Comparison of ENCODE assay signal across 24 mouse cellular contexts in genomic region chr7:43547666-43548065, GRCm38 (mm10). TPM values are rescaled to one million over a fixed set of nuclear protein-coding genes. Genes with fewer than 3 reads are reported as not detected.
DNase-seq lines count a peak whose midpoint lies in the region; ATAC-seq and TF ChIP-seq lines count a peak whose summit lies in the region.
"Had no signal": no experiment of that assay in that cellular context is flagged by ENCODE, and none has a peak within 500 bp of the region (broad histone marks: within the 10 kb centered on the region; RNA-seq: fewer than 3 reads in every experiment).

No protein-coding gene starts in this region.

- H3K4me3 ChIP-seq in forebrain, postnatal 0 days (ENCODE audit: low read depth, low read length): no peak overlapping the region
- H3K4me3 ChIP-seq in forebrain, embryonic 10.5 days: no peak overlapping the region
- H3K4me3 ChIP-seq in midbrain, embryonic 15.5 days: no peak overlapping the region
- H3K4me3 ChIP-seq: erythroblast, embryonic 14.5 days; liver, embryonic 12.5 days; midbrain, embryonic 12.5 days had no signal

- 48% methylated on average over 5 of the region's 5 CpGs for WGBS in forebrain, postnatal 0 days
- WGBS in forebrain, embryonic 10.5 days: 43% methylated on average over 5 of the region's 5 CpGs
- WGBS in midbrain, embryonic 15.5 days: 48% methylated on average over 5 of the region's 5 CpGs

- TF ChIP-seq POLR2A in brain, embryonic 14.5 days (IDR thresholded peaks at IDR 0.05; ENCODE audit: borderline replicate concordance, extremely low read depth, insufficient read depth, insufficient read length, poor library complexity, severe bottlenecking): no peak

- H3K4me2 ChIP-seq in forebrain, postnatal 0 days (ENCODE audit: low read depth): no peak overlapping the region
- H3K4me2 ChIP-seq in midbrain, embryonic 15.5 days: no peak overlapping the region
- H3K4me2 ChIP-seq: liver, embryonic 12.5 days; lung, embryonic 14.5 days; midbrain, embryonic 12.5 days had no signal

- no peaks in the 10 kb centered on the region for H3K4me1 ChIP-seq in forebrain, postnatal 0 days (ENCODE audit: insufficient read depth)
- no peaks in the 10 kb centered on the region for H3K4me1 ChIP-seq in forebrain, embryonic 10.5 days
- H3K4me1 ChIP-seq in midbrain, embryonic 15.5 days: no peaks in the 10 kb centered on the region
- H3K4me1 ChIP-seq: liver, embryonic 12.5 days; midbrain, embryonic 12.5 days had no signal

- H3K36me3 ChIP-seq in forebrain, postnatal 0 days (ENCODE audit: insufficient read depth): no peaks in the 10 kb centered on the region
- H3K36me3 ChIP-seq in forebrain, embryonic 10.5 days (replicated peaks): no peaks in the 10 kb centered on the region
- H3K36me3 ChIP-seq in midbrain, embryonic 15.5 days (replicated peaks): no peaks in the 10 kb centered on the region
- H3K36me3 ChIP-seq: liver, embryonic 12.5 days; midbrain, embryonic 12.5 days had no signal

- no peaks in the 10 kb centered on the region for H3K27me3 ChIP-seq in forebrain, postnatal 0 days (ENCODE audit: insufficient read depth, low read length)
- no peaks in the 10 kb centered on the region for H3K27me3 ChIP-seq in forebrain, embryonic 10.5 days (ENCODE audit: poor library complexity, severe bottlenecking)
- H3K27me3 ChIP-seq in midbrain, embryonic 15.5 days (replicated peaks): no peaks in the 10 kb centered on the region
- H3K27me3 ChIP-seq: liver, embryonic 12.5 days; midbrain, embryonic 12.5 days had no signal

- ATAC-seq in forebrain, postnatal 0 days: no peak
- no peak for ATAC-seq in midbrain, embryonic 15.5 days (replicated peaks)
- ATAC-seq: activated CD4-positive, CD25-positive, alpha-beta regulatory T cell, adult 4 months; liver, embryonic 12.5 days had no signal

- no peaks in the 10 kb centered on the region for H3K9me3 ChIP-seq in forebrain, postnatal 0 days (ENCODE audit: low read length)
- no peaks in the 10 kb centered on the region for H3K9me3 ChIP-seq in forebrain, embryonic 10.5 days
- no peaks in the 10 kb centered on the region for H3K9me3 ChIP-seq in midbrain, embryonic 15.5 days
- H3K9me3 ChIP-seq: liver, embryonic 12.5 days; midbrain, embryonic 12.5 days had no signal

- H3K27ac ChIP-seq in forebrain, postnatal 0 days (ENCODE audit: low read depth, low read length): no peak overlapping the region
- H3K27ac ChIP-seq in forebrain, embryonic 10.5 days: no peak overlapping the region
- no peak overlapping the region for H3K27ac ChIP-seq in midbrain, embryonic 15.5 days
- H3K27ac ChIP-seq: liver, embryonic 12.5 days; midbrain, embryonic 12.5 days had no signal

- no peak overlapping the region for H3K9ac ChIP-seq in forebrain, postnatal 0 days
- H3K9ac ChIP-seq in midbrain, embryonic 15.5 days: no peak overlapping the region
- H3K9ac ChIP-seq: liver, embryonic 12.5 days; lung, embryonic 14.5 days; midbrain, embryonic 12.5 days had no signal

- TF ChIP-seq CTCF in forebrain, postnatal 0 days (IDR thresholded peaks at IDR 0.05; ENCODE audit: low read depth): no peak
- no peak for TF ChIP-seq CTCF in brain, embryonic 14.5 days (IDR thresholded peaks at IDR 0.05; ENCODE audit: borderline replicate concordance, extremely low read depth, insufficient read depth, insufficient read length)

- peak; percentile 26 for DNase-seq in forebrain, postnatal 0 days
- no peak for DNase-seq in forebrain, embryonic 10.5 days (ENCODE audit: extremely low spot score, low spot score)
- peak; percentile 95 for DNase-seq in ES-CJ7 (ENCODE audit: low read depth, low spot score)
- peak; percentile 28 for DNase-seq in brain, embryonic 14.5 days (ENCODE audit: low read depth)
- DNase-seq in cerebellum, postnatal 25 days: peak; percentile 66 to 79
- DNase-seq in gastrocnemius, adult 8-10 months (ENCODE audit: low spot score in 2 of 2): no peak
- DNase-seq: adrenal gland, postnatal 36 days; gastrocnemius, postnatal 10 days; kidney, adult 8-10 months; kidney, postnatal 25 days; lung, embryonic 14.5 days; right cerebral cortex, postnatal 14 days; thymus, postnatal 4 days had no signal

RNA-seq across cellular contexts. Expression of gene Cd33, which starts 3.4 kb away (rescaled TPM):
- 0.77 and 1.0 TPM in 2 replicates for total RNA-seq in forebrain, postnatal 0 days (2014; rRNA removed)
- 1.2 and 1.7 TPM in 2 replicates for polyA plus RNA-seq in forebrain, postnatal 0 days (2015; fragmentation: Nextera tagmentation; extraction: Ambion mirVana)
- polyA plus RNA-seq in forebrain, embryonic 10.5 days (2016; fragmentation: Nextera tagmentation; extraction: Ambion mirVana): 0.70 and 0.86 TPM in 2 replicates
- 1.5 and 1.7 TPM in 2 replicates for polyA plus RNA-seq in brain, embryonic 14.5 days (2012; rRNA removed)
- 0.41 and 0.95 TPM in 2 replicates for polyA plus RNA-seq in midbrain, embryonic 15.5 days (2015; fragmentation: Nextera tagmentation; extraction: Ambion mirVana)
- total RNA-seq in gastrocnemius, adult 8-10 months (2022): under 1 TPM; 0.10 to 0.75 (median 0.52) TPM
- total RNA-seq: MEL had no signal
- polyA plus RNA-seq: activated CD4-positive, CD25-positive, alpha-beta regulatory T cell, adult 4 months; erythroblast, embryonic 14.5 days had no signal

RNA-seq across cellular contexts. Expression of gene Zfp658, which starts 14.4 kb away (rescaled TPM):
- 12.4 and 12.6 TPM in 2 replicates for total RNA-seq in forebrain, postnatal 0 days (2014; rRNA removed)
- 1.6 and 3.1 TPM in 2 replicates for polyA plus RNA-seq in forebrain, postnatal 0 days (2015; fragmentation: Nextera tagmentation; extraction: Ambion mirVana)
- polyA plus RNA-seq in forebrain, embryonic 10.5 days (2016; fragmentation: Nextera tagmentation; extraction: Ambion mirVana): 4.8 and 5.1 TPM in 2 replicates
- polyA plus RNA-seq in brain, embryonic 14.5 days (2012; rRNA removed): 10.8 and 11.8 TPM in 2 replicates
- polyA plus RNA-seq in midbrain, embryonic 15.5 days (2015; fragmentation: Nextera tagmentation; extraction: Ambion mirVana): 9.5 and 10.4 TPM in 2 replicates
- total RNA-seq in gastrocnemius, adult 8-10 months (2022): under 1 TPM; 0.16 to 0.43 (median 0.33) TPM
- total RNA-seq: MEL had no signal
- polyA plus RNA-seq: erythroblast, embryonic 14.5 days had no signal

RNA-seq across cellular contexts. Expression of gene Zfp719, which starts 31.7 kb away (rescaled TPM):
- 20.2 and 22.5 TPM in 2 replicates for total RNA-seq in forebrain, postnatal 0 days (2014; rRNA removed)
- polyA plus RNA-seq in forebrain, postnatal 0 days (2015; fragmentation: Nextera tagmentation; extraction: Ambion mirVana): 3.2 and 5.8 TPM in 2 replicates
- polyA plus RNA-seq in forebrain, embryonic 10.5 days (2016; fragmentation: Nextera tagmentation; extraction: Ambion mirVana): 14.6 and 15.3 TPM in 2 replicates
- polyA plus RNA-seq in brain, embryonic 14.5 days (2012; rRNA removed): 7.6 and 9.2 TPM in 2 replicates
- polyA plus RNA-seq in midbrain, embryonic 15.5 days (2015; fragmentation: Nextera tagmentation; extraction: Ambion mirVana): 14.6 and 15.3 TPM in 2 replicates
- 1 to 10 TPM; 3.6 to 3.9 (median 3.8) TPM for total RNA-seq in gastrocnemius, adult 8-10 months (2022)
- polyA plus RNA-seq: erythroblast, embryonic 14.5 days had no signal

RNA-seq across cellular contexts. Expression of gene 4931406B18Rik, which starts 41.9 kb away (rescaled TPM):
- not detected in 2 replicates for total RNA-seq in forebrain, postnatal 0 days (2014; rRNA removed)
- not detected in 2 replicates for polyA plus RNA-seq in forebrain, postnatal 0 days (2015; fragmentation: Nextera tagmentation; extraction: Ambion mirVana)
- not detected in 2 replicates for polyA plus RNA-seq in forebrain, embryonic 10.5 days (2016; fragmentation: Nextera tagmentation; extraction: Ambion mirVana)
- 0.04 TPM in 1 of 2 replicates, not detected in the other for polyA plus RNA-seq in brain, embryonic 14.5 days (2012; rRNA removed)
- polyA plus RNA-seq in midbrain, embryonic 15.5 days (2015; fragmentation: Nextera tagmentation; extraction: Ambion mirVana): 0.06 TPM in 1 of 2 replicates, not detected in the other
- not detected for total RNA-seq in gastrocnemius, adult 8-10 months (2022)
- total RNA-seq: adrenal gland, postnatal 36 days; gastrocnemius, postnatal 10 days; left cerebral cortex, adult 18-20 months; MEL had no signal
- polyA plus RNA-seq: activated CD4-positive, CD25-positive, alpha-beta regulatory T cell, adult 4 months; C2C12; erythroblast, embryonic 14.5 days; heart, postnatal 0 days; hindbrain, embryonic 11.5 days; limb, embryonic 11.5 days; liver, embryonic 12.5 days; lung, embryonic 14.5 days; midbrain, embryonic 12.5 days had no signal

RNA-seq across cellular contexts. Expression of gene Iglon5, which starts 57.8 kb away (rescaled TPM):
- 24.9 and 26.1 TPM in 2 replicates for total RNA-seq in forebrain, postnatal 0 days (2014; rRNA removed)
- 3.0 and 4.4 TPM in 2 replicates for polyA plus RNA-seq in forebrain, postnatal 0 days (2015; fragmentation: Nextera tagmentation; extraction: Ambion mirVana)
- 0.80 and 1.1 TPM in 2 replicates for polyA plus RNA-seq in forebrain, embryonic 10.5 days (2016; fragmentation: Nextera tagmentation; extraction: Ambion mirVana)
- polyA plus RNA-seq in brain, embryonic 14.5 days (2012; rRNA removed): 96.2 and 140 TPM in 2 replicates
- 9.7 and 10.0 TPM in 2 replicates for polyA plus RNA-seq in midbrain, embryonic 15.5 days (2015; fragmentation: Nextera tagmentation; extraction: Ambion mirVana)
- total RNA-seq in gastrocnemius, adult 8-10 months (2022): under 1 TPM in 3 of 4 experiments, not detected in 1; 0.10 to 0.31 (median 0.13) TPM
- total RNA-seq: MEL had no signal
- polyA plus RNA-seq: activated CD4-positive, CD25-positive, alpha-beta regulatory T cell, adult 4 months; erythroblast, embryonic 14.5 days; heart, postnatal 0 days had no signal

Comparison
In these comparisons a context has a peak if more than half of its experiments do, and no peak if none do; other contexts are left out.
1. DNase-seq: peak in forebrain, postnatal 0 days (single experiment), ES-CJ7 (single experiment), brain, embryonic 14.5 days (single experiment) and cerebellum, postnatal 25 days (2 of 2); none in forebrain, embryonic 10.5 days (single experiment) and gastrocnemius, adult 8-10 months (0 of 2).